Mouse (Mus musculus) CD4-positive, CD25-positive, alpha-beta regulatory T cell, adult 4 months (primary cell): ENCODE measurements around the gene Zfp976. TPM values are rescaled to one million over a fixed set of nuclear protein-coding genes. Genes with fewer than 3 reads are reported as not detected.
"Not testable (repeated sequence)": the region's sequence is repeated elsewhere in the genome, so short reads cannot be mapped to it uniquely, and the experiment has no call there.

Source experiments
- ATAC-seq: one replicate; pipeline ENCODE4 v1.8.0; 2017
- polyA plus RNA-seq, 2 experiments: library from polyadenylated mRNA; unstranded; fragments of 100-300 nt; shearing (Covaris generic); gene quantifications; one replicate each; pipeline ENCODE4 v1.2.1; 2017

Zfp976 gene
- 1 to 10 TPM in 1 of 2 experiments, under 1 TPM in 1; 0.70 to 1.2 TPM for polyA plus RNA-seq

GRCm38 (mm10) chr7:42642152-42643115, at the start of gene Zfp976:
TSS of gene Zfp976 (minus strand) at chr7:42642588.
- ATAC-seq = peak; percentile 81

GRCm38 (mm10) chr7:42680081-42680480, 37.7 kb upstream of the Zfp976 start:
- ATAC-seq = not testable (repeated sequence)

- ATAC-seq = not testable (repeated sequence)
These were observed 37.3 kb upstream of the Zfp976 start for GRCm38 (mm10) chr7:42679646-42680045.

- not testable (repeated sequence) for ATAC-seq
These were observed 17.8 kb upstream of the Zfp976 start for GRCm38 (mm10) chr7:42660140-42660539.

- not testable (repeated sequence) for ATAC-seq
These were observed 12.8 kb upstream of the Zfp976 start for GRCm38 (mm10) chr7:42655211-42655610.

- not testable (repeated sequence) for ATAC-seq
These were observed 782 bp upstream of the Zfp976 start for GRCm38 (mm10) chr7:42643120-42643620.

GRCm38 (mm10) chr7:42631031-42631430, 11.4 kb downstream of the Zfp976 start:
- not testable (repeated sequence) for ATAC-seq

- not testable (repeated sequence) for ATAC-seq
These were observed 46.7 kb downstream of the Zfp976 start for GRCm38 (mm10) chr7:42595666-42596065.

GRCm38 (mm10) chr7:42592413-42592812, 50.0 kb downstream of the Zfp976 start, which contains the start of gene Zfp977:
TSS of gene Zfp977 (minus strand) at chr7:42592547.
- ATAC-seq = not testable (repeated sequence)

GRCm38 (mm10) chr7:42591311-42591710, 51.1 kb downstream of the Zfp976 start:
- not testable (repeated sequence) for ATAC-seq

- no peak for ATAC-seq
These were observed 63.9 kb downstream of the Zfp976 start, which contains the start of gene Gm21028 for GRCm38 (mm10) chr7:42578488-42578887. TSS of gene Gm21028 (minus strand) at chr7:42578588.

Other genes with a start within 250 kb of the Zfp976 start
- gene 4933421I07Rik, start 194.5 kb downstream of the Zfp976 start, polyA plus RNA-seq = not detected
- 10 to 100 TPM; 36.0 to 45.9 TPM for gene Zfp141, start 136.8 kb downstream of the Zfp976 start, polyA plus RNA-seq
- gene Gm21028, start 64.0 kb downstream of the Zfp976 start, polyA plus RNA-seq = not detected
- not detected for gene Zfp977, start 50.0 kb downstream of the Zfp976 start, polyA plus RNA-seq
- gene Zfp975, start 50.2 kb upstream of the Zfp976 start, polyA plus RNA-seq = 1 to 10 TPM; 4.2 to 5.6 TPM
- not detected for gene Gm17067, start 84.4 kb upstream of the Zfp976 start, polyA plus RNA-seq
- not detected for gene Vmn2r62, start 150.9 kb upstream of the Zfp976 start, polyA plus RNA-seq
- gene Gm2381, start 224.6 kb upstream of the Zfp976 start, polyA plus RNA-seq = not detected